Mouse (Mus musculus) MEL (cell line): Measurements from ENCODE around the gene Zbtb7b. TPM values are rescaled to one million over a fixed set of nuclear protein-coding genes. Genes with fewer than 3 reads are reported as not detected.

ENCODE experiments used
- DNase-seq: peaks from one replicate; pipeline ENCODE4 v3.0.0; 2011; ENCODE audit warnings: low read depth, low spot score
- H3K27ac ChIP-seq: 2 replicates; pipeline ENCODE4 v1.5.1; 2012; ENCODE audit warnings: low read depth, mild to moderate bottlenecking, control low read depth, low read length, moderate library complexity; ENCODE audit not compliant: control insufficient read depth
- H3K27me3 ChIP-seq, 2 experiments: fragments of 150-350 bp in 1 of 2; sonication (generic) in 1 of 2; 2 replicates each; pipeline ENCODE4 v1.6.1; 2012; ENCODE audit warnings: low read length in 2 of 2, mild to moderate bottlenecking in 2 of 2, improper control_type of control experiment in 1 of 2, moderate library complexity in 1 of 2; ENCODE audit not compliant: insufficient read depth in 2 of 2, control insufficient read depth in 1 of 2
- H3K36me3 ChIP-seq, 2 experiments: 2 replicates each; pipeline ENCODE4 v1.6.1; 2012 to 2014; ENCODE audit warnings: low read length in 2 of 2, improper control_type of control experiment in 1 of 2, inconsistent platforms in 1 of 2, mild to moderate bottlenecking in 1 of 2; ENCODE audit not compliant: insufficient read depth in 2 of 2, control insufficient read depth in 1 of 2
- H3K4me1 ChIP-seq, 2 experiments: fragments of 150-350 bp in 1 of 2; sonication (generic) in 1 of 2; 2 replicates each; pipeline ENCODE4 v1.6.1; 2012; ENCODE audit warnings: low read length in 2 of 2, improper control_type of control experiment in 1 of 2, mild to moderate bottlenecking in 1 of 2; ENCODE audit not compliant: insufficient read depth in 2 of 2, control insufficient read depth in 1 of 2
- H3K4me3 ChIP-seq, 2 experiments: fragments of 150-350 bp in 1 of 2; sonication (generic) in 1 of 2; 2 replicates each; pipeline ENCODE4 v1.5.1; 2012; ENCODE audit warnings: low read depth in 2 of 2, low read length in 2 of 2, mild to moderate bottlenecking in 2 of 2, moderate library complexity in 2 of 2, control low read depth in 1 of 2, improper control_type of control experiment in 1 of 2; ENCODE audit not compliant: control insufficient read depth in 1 of 2, insufficient read depth in 1 of 2
- H3K79me2 ChIP-seq: 2 replicates; pipeline ENCODE4 v1.6.1; 2012; ENCODE audit warnings: mild to moderate bottlenecking, low read length, moderate library complexity; ENCODE audit not compliant: control insufficient read depth, poor library complexity, insufficient read depth
- H3K9ac ChIP-seq: 2 replicates; pipeline ENCODE4 v1.6.1; 2012; ENCODE audit warnings: low read depth, mild to moderate bottlenecking, control low read depth, low read length, moderate library complexity; ENCODE audit not compliant: control insufficient read depth, poor library complexity, severe bottlenecking
- H3K9me3 ChIP-seq: fragments of 150-350 bp; sonication (generic); replicated peaks from 2 replicates; pipeline ENCODE4 v1.6.1; 2012; ENCODE audit warnings: mild to moderate bottlenecking, low read length, improper control_type of control experiment, moderate library complexity; ENCODE audit not compliant: insufficient read depth
- BHLHE40 ChIP-seq: IDR thresholded peaks from 2 replicates; pipeline ENCODE4 v1.6.1; 2012; ENCODE audit warnings: low read depth, mild to moderate bottlenecking, inconsistent platforms, low read length, improper control_type of control experiment, borderline replicate concordance
- CHD1 ChIP-seq: IDR thresholded peaks from 2 replicates; pipeline ENCODE4 v1.6.1; 2012; ENCODE audit warnings: low read depth, mild to moderate bottlenecking, inconsistent platforms, low read length, improper control_type of control experiment
- CHD2 ChIP-seq: IDR thresholded peaks from 2 replicates; pipeline ENCODE4 v1.6.1; 2011; ENCODE audit warnings: low read length, improper control_type of control experiment
- CTCF ChIP-seq, 3 experiments: IDR thresholded peaks in 2 of 3; conservative IDR thresholded peaks in 1 of 3; 2 replicates each; pipeline ENCODE4 v1.5.1; 2011 to 2012; ENCODE audit warnings: low read length in 3 of 3, low read depth in 2 of 3, mild to moderate bottlenecking in 2 of 3, improper control_type of control experiment in 1 of 3, inconsistent platforms in 1 of 3, mixed read lengths in 1 of 3, moderate library complexity in 1 of 3; ENCODE audit not compliant: control insufficient read depth in 1 of 3, insufficient read depth in 1 of 3, poor library complexity in 1 of 3, severe bottlenecking in 1 of 3
- E2F4 ChIP-seq: IDR thresholded peaks from 2 replicates; pipeline ENCODE4 v1.6.1; 2011; ENCODE audit warnings: low read depth, low read length, improper control_type of control experiment, borderline replicate concordance
- ELF1 ChIP-seq: IDR thresholded peaks from 2 replicates; pipeline ENCODE4 v1.6.1; 2014; ENCODE audit warnings: low read depth, mild to moderate bottlenecking, inconsistent platforms, low read length, improper control_type of control experiment, moderate library complexity
- EP300 ChIP-seq, 2 experiments: IDR thresholded peaks; 2 replicates each; pipeline ENCODE4 v1.6.1; 2011; ENCODE audit warnings: improper control_type of control experiment in 2 of 2, low read length in 2 of 2, low read depth in 1 of 2, mild to moderate bottlenecking in 1 of 2
- ETS1 ChIP-seq: IDR thresholded peaks from 2 replicates; pipeline ENCODE4 v1.6.1; 2012; ENCODE audit warnings: low read depth, mild to moderate bottlenecking, inconsistent platforms, low read length, improper control_type of control experiment, moderate library complexity
- GABPA ChIP-seq: IDR thresholded peaks from 2 replicates; pipeline ENCODE4 v1.6.1; 2012; ENCODE audit warnings: low read depth, mild to moderate bottlenecking, inconsistent platforms, low read length, improper control_type of control experiment, moderate library complexity
- HCFC1 ChIP-seq: IDR thresholded peaks from 2 replicates; pipeline ENCODE4 v1.6.1; 2012; ENCODE audit warnings: low read depth, mild to moderate bottlenecking, inconsistent platforms, low read length, improper control_type of control experiment, moderate library complexity
- JUND ChIP-seq: IDR thresholded peaks from 2 replicates; pipeline ENCODE4 v1.6.1; 2011; ENCODE audit warnings: low read depth, mild to moderate bottlenecking, improper control_type of control experiment, low read length
- KAT2A ChIP-seq: conservative IDR thresholded peaks from 2 replicates; pipeline ENCODE4 v1.6.1; 2012; ENCODE audit warnings: low read depth, low read length, improper control_type of control experiment, inconsistent platforms
- MAFK ChIP-seq: IDR thresholded peaks from 2 replicates; pipeline ENCODE4 v1.6.1; 2011; ENCODE audit warnings: low read depth, mild to moderate bottlenecking, low read length, improper control_type of control experiment, borderline replicate concordance
- MAX ChIP-seq: IDR thresholded peaks from 2 replicates; pipeline ENCODE4 v1.6.1; 2011; ENCODE audit warnings: low read length, improper control_type of control experiment
- MAZ ChIP-seq: IDR thresholded peaks from 2 replicates; pipeline ENCODE4 v1.6.1; 2012; ENCODE audit warnings: low read depth, mild to moderate bottlenecking, inconsistent platforms, low read length, improper control_type of control experiment
- MEF2A ChIP-seq: IDR thresholded peaks from 2 replicates; pipeline ENCODE4 v1.6.1; 2014; ENCODE audit warnings: low read depth, mild to moderate bottlenecking, inconsistent platforms, low read length, improper control_type of control experiment; ENCODE audit not compliant: poor library complexity, insufficient replicate concordance, severe bottlenecking; ENCODE audit errors: extremely low read depth
- MXI1 ChIP-seq: IDR thresholded peaks from 2 replicates; pipeline ENCODE4 v1.6.1; 2011; ENCODE audit warnings: mild to moderate bottlenecking, low read depth, low read length, improper control_type of control experiment
- MYB ChIP-seq: IDR thresholded peaks from 2 replicates; pipeline ENCODE4 v1.6.1; 2011; ENCODE audit warnings: mild to moderate bottlenecking, low read depth, low read length, improper control_type of control experiment
- MYC ChIP-seq: IDR thresholded peaks from 2 replicates; pipeline ENCODE4 v1.6.1; 2011; ENCODE audit warnings: low read depth, mild to moderate bottlenecking, low read length, improper control_type of control experiment, moderate library complexity
- NELFE ChIP-seq: IDR thresholded peaks from 2 replicates; pipeline ENCODE4 v1.6.1; 2011; ENCODE audit warnings: low read depth, low read length, improper control_type of control experiment
- NRF1 ChIP-seq: IDR thresholded peaks from 2 replicates; pipeline ENCODE4 v1.6.1; 2014; ENCODE audit warnings: low read depth, mild to moderate bottlenecking, inconsistent platforms, low read length, improper control_type of control experiment, moderate library complexity; ENCODE audit not compliant: poor library complexity, insufficient read depth, severe bottlenecking
- POLR2A ChIP-seq, 2 experiments: IDR thresholded peaks; 2 replicates each; pipeline ENCODE4 v1.6.1; 2011 to 2012; ENCODE audit warnings: low read length in 2 of 2, mild to moderate bottlenecking in 2 of 2, control low read depth in 1 of 2, improper control_type of control experiment in 1 of 2, low read depth in 1 of 2, moderate library complexity in 1 of 2; ENCODE audit not compliant: control insufficient read depth in 1 of 2, insufficient read depth in 1 of 2, poor library complexity in 1 of 2
- POLR2AphosphoS5 ChIP-seq: IDR thresholded peaks from 2 replicates; pipeline ENCODE4 v1.6.1; 2012; ENCODE audit warnings: low read depth, borderline replicate concordance, mild to moderate bottlenecking, inconsistent platforms, low read length, moderate library complexity, mixed read lengths
- RAD21 ChIP-seq: IDR thresholded peaks from 2 replicates; pipeline ENCODE4 v1.6.1; 2011; ENCODE audit warnings: mild to moderate bottlenecking, low read depth, low read length, improper control_type of control experiment
- RCOR1 ChIP-seq: IDR thresholded peaks from 2 replicates; pipeline ENCODE4 v1.6.1; 2012; ENCODE audit warnings: low read depth, mild to moderate bottlenecking, inconsistent platforms, low read length, improper control_type of control experiment
- SIN3A ChIP-seq: IDR thresholded peaks from 2 replicates; pipeline ENCODE4 v1.6.1; 2012; ENCODE audit warnings: low read length, improper control_type of control experiment, inconsistent platforms
- SMC3 ChIP-seq: IDR thresholded peaks from 2 replicates; pipeline ENCODE4 v1.6.1; 2011; ENCODE audit warnings: low read depth, low read length, improper control_type of control experiment
- TBP ChIP-seq: IDR thresholded peaks from 2 replicates; pipeline ENCODE4 v1.8.0; 2011; ENCODE audit warnings: low read depth, low read length, improper control_type of control experiment
- UBTF ChIP-seq: IDR thresholded peaks from 2 replicates; pipeline ENCODE4 v1.6.1; 2012; ENCODE audit warnings: low read depth, mild to moderate bottlenecking, inconsistent platforms, low read length, improper control_type of control experiment, moderate library complexity, borderline replicate concordance; ENCODE audit not compliant: insufficient read depth
- USF2 ChIP-seq, 2 experiments: IDR thresholded peaks; 2 replicates each; pipeline ENCODE4 v1.6.1; 2011 to 2012; ENCODE audit warnings: improper control_type of control experiment in 2 of 2, low read length in 2 of 2, borderline replicate concordance in 1 of 2, inconsistent platforms in 1 of 2, low read depth in 1 of 2, mild to moderate bottlenecking in 1 of 2; ENCODE audit not compliant: insufficient read depth in 1 of 2
- ZC3H11A ChIP-seq: IDR thresholded peaks from 2 replicates; pipeline ENCODE4 v1.6.1; 2012; ENCODE audit warnings: low read depth, mild to moderate bottlenecking, inconsistent platforms, low read length, improper control_type of control experiment
- ZKSCAN1 ChIP-seq: IDR thresholded peaks from 2 replicates; pipeline ENCODE4 v1.6.1; 2012; ENCODE audit warnings: low read depth, mild to moderate bottlenecking, inconsistent platforms, low read length, improper control_type of control experiment, moderate library complexity
- ZMIZ1 ChIP-seq: IDR thresholded peaks from 2 replicates; pipeline ENCODE4 v1.6.1; 2012; ENCODE audit warnings: low read depth, mild to moderate bottlenecking, inconsistent platforms, low read length, improper control_type of control experiment, moderate library complexity
- ZNF384 ChIP-seq: IDR thresholded peaks from 2 replicates; pipeline ENCODE4 v1.6.1; 2012; ENCODE audit warnings: low read depth, mild to moderate bottlenecking, inconsistent platforms, low read length, improper control_type of control experiment
- polyA plus RNA-seq, 2 experiments: library from polyadenylated mRNA; stranded (reverse) in 1 of 2; unstranded in 1 of 2; fragments of >175 nt in 1 of 2; fragments of >200 nt in 1 of 2; gene quantifications; 2 replicates each; pipeline versions ENCODE4 v1.2.1 to v1.2.4; 2012; ENCODE audit warnings: low replicate concordance in 2 of 2, low read depth in 1 of 2; ENCODE audit not compliant: insufficient read length in 2 of 2, insufficient read depth in 1 of 2, missing spikeins in 1 of 2
- total RNA-seq: library from RNA; depleted of rRNA; stranded (reverse); fragments of 300-350 nt; gene quantifications from 2 replicates; pipeline ENCODE4 v1.2.3, GENCODE M21; 2012

The Zbtb7b gene
- total and polyA plus RNA-seq, 3 experiments = 8.5 to 20.1 TPM; not detected in 1

DNA sequence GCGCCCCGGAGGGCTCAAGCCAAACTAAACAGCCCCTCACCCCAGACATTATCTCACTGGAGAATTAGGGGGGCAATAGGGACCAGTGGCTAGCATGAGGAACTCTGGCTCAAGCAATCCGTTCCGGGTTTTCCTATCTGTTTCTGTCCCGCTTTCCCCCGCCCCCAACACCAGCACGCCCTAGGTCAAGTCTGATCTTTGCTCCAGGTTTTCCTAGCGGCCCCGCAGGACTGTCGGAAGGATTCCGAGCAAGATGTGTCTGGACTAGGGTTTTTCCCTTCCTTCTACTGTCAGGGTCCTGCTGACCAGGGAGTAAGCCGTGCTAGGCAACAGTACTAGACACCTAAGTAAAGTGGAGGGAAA, 299 bp upstream of the Zbtb7b start (continued):
- no peak for TF ChIP-seq UBTF

DNA sequence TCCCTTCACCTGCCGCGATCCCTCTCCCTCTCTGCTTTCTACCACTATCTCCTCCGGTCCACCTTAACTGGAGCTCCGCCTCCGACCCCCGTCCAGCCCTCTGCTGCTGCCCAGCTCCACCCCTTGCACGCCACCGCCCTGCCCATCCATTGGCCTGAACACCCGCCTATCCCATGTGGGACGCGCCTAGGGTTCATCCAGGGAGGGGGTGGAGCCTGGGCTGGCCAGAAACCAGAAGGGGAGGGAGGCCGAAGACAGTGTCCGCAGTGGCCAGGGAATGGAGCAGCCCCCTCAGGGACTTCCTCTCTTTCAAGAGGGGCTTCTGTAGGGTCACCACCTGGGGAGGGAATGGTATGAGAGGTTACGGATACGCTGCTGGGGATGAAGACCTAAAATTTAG, 971 bp downstream of the Zbtb7b start:
- TF ChIP-seq UBTF (no peak), CHD1 (no peak), SIN3A (peak; percentile 89), NELFE (peak; percentile 68), CTCF (IDR thresholded peaks at IDR 0.05 in 2 of 3, conservative IDR thresholded peaks at IDR 0.05 in 1 of 3; ENCODE audit: control insufficient read depth in 1 of 3, insufficient read depth in 1 of 3, low read depth in 2 of 3, low read length in 3 of 3, poor library complexity in 1 of 3, severe bottlenecking in 1 of 3) (no peak), SMC3 (no peak), ELF1 (peak; percentile 48), MAFK (no peak), RCOR1 (no peak), POLR2A (IDR thresholded peaks at IDR 0.05; ENCODE audit: control insufficient read depth in 1 of 2, insufficient read depth in 1 of 2, low read depth in 1 of 2, low read length in 2 of 2, poor library complexity in 1 of 2) (peak in 1 of 2 experiments; percentile 59; a peak in 1 of 4 replicates), ZMIZ1 (no peak), MYB (no peak), GABPA (no peak), E2F4 (no peak), USF2 (IDR thresholded peaks at IDR 0.05; ENCODE audit: borderline replicate concordance in 1 of 2, insufficient read depth in 1 of 2, low read depth in 1 of 2, low read length in 2 of 2) (no peak), MEF2A (no peak), ETS1 (no peak; the same call in 1 of the 2 replicates), EP300 (IDR thresholded peaks at IDR 0.05; ENCODE audit: low read depth in 1 of 2, low read length in 2 of 2) (no peak; a peak in 1 of 4 replicates), CHD2 (no peak; the same call in 1 of the 2 replicates), MXI1 (peak; percentile 57), JUND (no peak), ZKSCAN1 (no peak), ZC3H11A (0 out of 2 replicates have a peak, but pooled peaks have one; percentile 5), MAX (no peak), MAZ (no peak; the same call in 1 of the 2 replicates), KAT2A (no peak), MYC (no peak; the same call in 1 of the 2 replicates), BHLHE40 (no peak; the same call in 1 of the 2 replicates), NRF1 (0 out of 2 replicates have a peak, but pooled peaks have one; percentile 23), RAD21 (no peak), HCFC1 (peak; percentile 73), ZNF384 (no peak), TBP (0 out of 2 replicates have a peak, but pooled peaks have one; percentile 18), POLR2AphosphoS5 (no peak)
- Histone ChIP-seq H3K9me3 (no peaks in the 10 kb centered on the region), H3K27me3 (no peaks in the 10 kb centered on the region), H3K4me3 (peak overlapping the region; percentile 75 to 78), H3K9ac (peak overlapping the region; percentile 73), H3K4me1 (peaks cover 14 to 34% of the 10 kb centered on the region in 2 experiments), H3K36me3 (peaks cover 0 to 28% of the 10 kb centered on the region in 2 experiments; a peak in 2 of 4 replicates), H3K27ac (peak overlapping the region; percentile 75), H3K79me2 (peaks cover 16% of the 10 kb centered on the region)
- peak; percentile 100 for DNase-seq
